Mouse (Mus musculus): ENCODE measurements around the gene Myo1b. TPM values are rescaled to one million over a fixed set of nuclear protein-coding genes. Genes with fewer than 3 reads are reported as not detected.

Myo1b gene
- total and polyA plus RNA-seq, 2 experiments from 2014 or later, result 47.4 to 53.0 TPM

GRCm38 (mm10) chr1:51704610-51705009, 211.3 kb downstream of the Myo1b start:
- no peaks in the 10 kb centered on the region for H3K9me3 ChIP-seq (ENCODE audit: low read length)
- no peak overlapping the region for H3K4me3 ChIP-seq (ENCODE audit: low read depth, low read length)
- H3K36me3 ChIP-seq (ENCODE audit: insufficient read depth), result no peaks in the 10 kb centered on the region
- H3K4me1 ChIP-seq (ENCODE audit: insufficient read depth), result no peaks in the 10 kb centered on the region
- no peaks in the 10 kb centered on the region for H3K27me3 ChIP-seq (ENCODE audit: insufficient read depth, low read length)
- DNase-seq, result no peak
- 86% methylated on average over 4 of the region's 4 CpGs for WGBS
- no peak overlapping the region for H3K27ac ChIP-seq (ENCODE audit: low read depth, low read length)
- no peak for ATAC-seq
- H3K4me2 ChIP-seq (ENCODE audit: low read depth), result no peak overlapping the region
- H3K9ac ChIP-seq, result no peak overlapping the region
- no peak for TF ChIP-seq CTCF (IDR thresholded peaks at IDR 0.05; ENCODE audit: low read depth)

Other genes with a start within 250 kb of the Myo1b start
- gene Stat4, start 71.1 kb upstream of the Myo1b start, total RNA-seq (2014; rRNA removed), result 0.46 and 0.81 TPM in 2 replicates
- gene Stat4, start 71.1 kb upstream of the Myo1b start, polyA plus RNA-seq (2015; fragmentation: Nextera tagmentation; extraction: Ambion mirVana), result 0.68 and 1.1 TPM in 2 replicates
- gene Stat1, start 203.4 kb upstream of the Myo1b start, total RNA-seq (2014; rRNA removed), result 10.9 and 22.3 TPM in 2 replicates
- gene Stat1, start 203.4 kb upstream of the Myo1b start, polyA plus RNA-seq (2015; fragmentation: Nextera tagmentation; extraction: Ambion mirVana), result 9.3 and 12.2 TPM in 2 replicates